Mouse (Mus musculus) hindbrain, embryonic 15.5 days (tissue): ENCODE results near the gene Mtch1. TPM values are rescaled to one million over a fixed set of nuclear protein-coding genes. Genes with fewer than 3 reads are reported as not detected.

Source experiments
- ATAC-seq: fragments of 200-750 bp; cut with Nextera tagmentation; 2 replicates; pipeline ENCODE4 v1.8.0; 2017; ENCODE audit warnings: low read depth, moderate number of reproducible peaks, moderate TSS enrichment; ENCODE audit not compliant: low FRiP score
- H3K27ac ChIP-seq: fragments of 300-500 bp; sonication (generic); replicated peaks from 2 replicates; pipeline ENCODE4 v1.5.1; 2015; ENCODE audit warnings: mild to moderate bottlenecking, inconsistent platforms
- H3K27me3 ChIP-seq: fragments of 300-500 bp; sonication (generic); 2 replicates; pipeline ENCODE4 v1.6.1; 2015; ENCODE audit warnings: control low read depth, inconsistent platforms
- H3K36me3 ChIP-seq: fragments of 300-500 bp; sonication (generic); 2 replicates; pipeline ENCODE4 v1.6.1; 2015; ENCODE audit warnings: control low read depth, inconsistent platforms
- H3K4me1 ChIP-seq: fragments of 300-500 bp; sonication (generic); replicated peaks from 2 replicates; pipeline ENCODE4 v1.6.1; 2015; ENCODE audit warnings: control low read depth, inconsistent platforms
- H3K4me2 ChIP-seq: fragments of 300-500 bp; sonication (generic); 2 replicates; pipeline ENCODE4 v1.6.1; 2015; ENCODE audit warnings: moderate library complexity, mild to moderate bottlenecking, inconsistent platforms
- H3K4me3 ChIP-seq: fragments of 300-500 bp; sonication (generic); 2 replicates; pipeline ENCODE4 v1.5.1; 2015; ENCODE audit warnings: mild to moderate bottlenecking, inconsistent platforms
- H3K9ac ChIP-seq: fragments of 300-500 bp; sonication (generic); 2 replicates; pipeline ENCODE4 v1.6.1; 2015; ENCODE audit warnings: inconsistent platforms
- H3K9me3 ChIP-seq: fragments of 300-500 bp; sonication (generic); 2 replicates; pipeline ENCODE4 v1.6.1; 2016; ENCODE audit warnings: control low read depth, inconsistent platforms
- WGBS: fragments of 180-500 bp; shearing (Covaris S2); methylation state at CpG from one replicate; pipeline ENCODE4 v1.1.7; 2015; 5-methylcytosine and 5-hydroxymethylcytosine counted together
- polyA plus RNA-seq: library from polyadenylated mRNA; unstranded; fragments of >200 nt; fragmentation: Nextera tagmentation; extraction: Ambion mirVana; gene quantifications from 2 replicates; pipeline ENCODE4 v1.2.1, GENCODE M21; 2015

Gene Mtch1
- polyA plus RNA-seq, 1 experiment from 2014 or later: 492 TPM

DNA sequence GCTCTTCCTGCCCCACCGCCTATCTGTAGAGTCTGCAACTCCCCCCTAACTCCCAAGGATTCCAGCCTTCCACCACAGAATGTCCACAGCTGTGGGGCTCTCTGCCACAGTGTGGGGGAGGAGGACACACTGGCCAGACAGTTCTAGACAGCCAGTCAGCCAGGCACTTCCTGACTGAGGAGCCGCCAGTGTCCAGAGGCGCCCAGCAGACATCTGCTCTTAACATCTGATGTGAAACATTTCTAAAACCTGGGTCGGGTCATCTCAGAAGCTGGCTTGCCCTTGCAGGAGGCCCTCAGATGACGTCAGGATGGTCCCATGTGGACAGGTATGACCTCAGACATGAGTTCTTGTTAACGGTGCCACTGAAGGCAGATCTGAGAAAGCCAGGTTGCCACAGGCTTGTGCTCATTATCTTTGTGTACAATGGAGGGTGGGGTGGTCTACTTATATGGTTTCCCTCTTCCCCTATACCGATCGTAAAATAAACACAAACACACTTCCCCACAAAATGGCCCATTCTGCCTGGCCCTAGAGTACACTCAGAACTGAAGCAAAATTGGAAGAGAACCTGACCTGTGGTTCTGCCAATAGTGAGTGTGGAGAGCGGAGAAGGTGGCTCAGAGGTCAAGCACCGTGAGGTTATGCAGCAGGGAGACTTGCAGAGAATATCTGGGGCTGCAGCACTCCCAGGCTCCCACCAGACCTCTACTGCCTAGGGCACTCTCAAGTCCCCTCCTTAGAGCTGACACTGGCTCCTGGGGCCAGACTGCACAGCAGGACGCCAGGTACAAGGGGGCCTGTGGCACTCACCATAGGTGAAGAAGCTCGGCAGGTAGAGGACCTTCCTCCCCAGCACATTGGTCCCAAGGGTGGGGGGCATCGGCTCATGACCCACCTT, 5.5 kb downstream of the Mtch1 start:
- 40% methylated on average over 13 of the region's 13 CpGs for WGBS

DNA sequence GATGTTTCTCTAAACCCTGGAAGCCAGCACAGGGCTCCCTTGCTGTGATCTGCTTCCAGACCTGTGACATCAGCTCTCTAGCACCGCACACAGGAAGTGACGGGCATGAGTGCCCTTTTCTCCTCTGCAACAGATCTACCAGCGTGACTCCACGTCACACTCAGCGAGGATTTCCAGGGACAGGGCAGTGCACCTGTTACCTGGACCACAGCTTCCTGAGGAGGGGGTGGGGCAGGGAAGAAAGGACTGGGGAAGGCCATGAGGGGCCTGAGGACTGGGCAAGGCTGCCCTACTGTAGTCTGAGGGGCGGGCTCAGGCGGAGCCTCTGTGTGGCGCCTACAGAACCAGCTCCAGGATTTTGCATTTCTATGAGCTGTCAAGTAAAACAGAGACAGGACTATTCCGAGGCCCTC, 6.1 kb downstream of the Mtch1 start:
- Histone ChIP-seq H3K9ac (no peak overlapping the region), H3K36me3 (peaks cover 33% of the 10 kb centered on the region), H3K9me3 (no peaks in the 10 kb centered on the region), H3K27ac (peak overlapping the region; percentile 81), H3K27me3 (no peaks in the 10 kb centered on the region), H3K4me3 (no peak overlapping the region), H3K4me1 (peaks cover 60% of the 10 kb centered on the region), H3K4me2 (0 out of 2 replicates have a peak overlapping the region, but pooled peaks have one; percentile 11)
- peak; percentile 40; the same call in 1 of the 2 replicates for ATAC-seq
- WGBS: 20% methylated on average over 9 of the region's 9 CpGs

More for the DNA sequence above, 5.5 kb downstream of the Mtch1 start:
- Histone ChIP-seq H3K27ac (peak overlapping the region; percentile 81), H3K4me1 (peaks cover 61% of the 10 kb centered on the region), H3K36me3 (peaks cover 28% of the 10 kb centered on the region), H3K4me2 (0 out of 2 replicates have a peak overlapping the region, but pooled peaks have one; percentile 11), H3K9me3 (no peaks in the 10 kb centered on the region), H3K27me3 (no peaks in the 10 kb centered on the region), H3K9ac (no peak overlapping the region), H3K4me3 (no peak overlapping the region)
- ATAC-seq: peak; percentile 23; the same call in 1 of the 2 replicates

DNA sequence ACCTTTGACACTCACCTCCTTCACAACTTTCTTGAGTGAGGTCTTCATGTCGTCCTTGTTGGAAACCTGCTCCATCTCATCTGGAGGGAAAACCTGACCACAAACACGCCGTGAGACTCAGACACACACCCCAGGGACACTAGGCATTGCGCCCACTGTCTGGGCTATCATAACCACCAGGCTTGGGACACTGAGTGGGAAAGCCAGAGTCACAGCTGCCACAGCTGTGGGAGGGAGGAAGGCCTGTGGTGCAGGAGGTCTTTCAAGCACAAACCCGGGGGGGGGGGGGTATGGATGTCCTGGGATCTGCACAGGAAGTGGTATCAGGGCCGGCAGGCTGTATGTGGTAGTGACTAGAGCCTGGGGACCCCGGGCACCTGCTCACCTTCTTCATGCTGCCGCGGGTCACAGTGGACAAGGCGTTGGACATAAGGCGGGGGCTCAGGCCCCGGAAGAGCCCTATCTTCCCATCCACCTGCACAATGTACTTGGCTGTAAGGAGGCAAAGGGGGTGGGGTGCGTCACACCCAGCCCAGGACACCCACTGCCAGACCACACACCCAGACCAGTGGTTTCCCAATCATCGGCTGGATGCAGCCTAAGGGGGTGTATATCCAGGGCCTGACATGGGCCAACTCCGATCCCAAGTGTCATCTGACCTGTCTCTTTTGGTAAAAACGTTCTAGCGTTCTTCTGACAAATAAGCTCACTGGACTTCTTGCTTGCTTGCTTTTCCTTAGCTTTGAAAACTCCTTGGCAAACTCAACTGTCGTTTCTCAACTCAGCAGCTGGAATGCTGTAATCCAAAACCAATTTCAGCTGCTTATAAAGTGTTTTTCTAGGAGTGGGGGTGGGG, 7.1 kb downstream of the Mtch1 start:
- H3K27ac ChIP-seq: no peak overlapping the region; the same call in none of the 2 replicates
- 82% methylated on average over 18 of the region's 18 CpGs for WGBS
- no peaks in the 10 kb centered on the region for H3K9me3 ChIP-seq
- no peak for ATAC-seq
- H3K4me2 ChIP-seq: no peak overlapping the region
- H3K4me1 ChIP-seq: peaks cover 51% of the 10 kb centered on the region
- no peak overlapping the region for H3K9ac ChIP-seq
- no peak overlapping the region for H3K4me3 ChIP-seq
- peaks cover 43% of the 10 kb centered on the region for H3K36me3 ChIP-seq
- no peaks in the 10 kb centered on the region for H3K27me3 ChIP-seq

DNA sequence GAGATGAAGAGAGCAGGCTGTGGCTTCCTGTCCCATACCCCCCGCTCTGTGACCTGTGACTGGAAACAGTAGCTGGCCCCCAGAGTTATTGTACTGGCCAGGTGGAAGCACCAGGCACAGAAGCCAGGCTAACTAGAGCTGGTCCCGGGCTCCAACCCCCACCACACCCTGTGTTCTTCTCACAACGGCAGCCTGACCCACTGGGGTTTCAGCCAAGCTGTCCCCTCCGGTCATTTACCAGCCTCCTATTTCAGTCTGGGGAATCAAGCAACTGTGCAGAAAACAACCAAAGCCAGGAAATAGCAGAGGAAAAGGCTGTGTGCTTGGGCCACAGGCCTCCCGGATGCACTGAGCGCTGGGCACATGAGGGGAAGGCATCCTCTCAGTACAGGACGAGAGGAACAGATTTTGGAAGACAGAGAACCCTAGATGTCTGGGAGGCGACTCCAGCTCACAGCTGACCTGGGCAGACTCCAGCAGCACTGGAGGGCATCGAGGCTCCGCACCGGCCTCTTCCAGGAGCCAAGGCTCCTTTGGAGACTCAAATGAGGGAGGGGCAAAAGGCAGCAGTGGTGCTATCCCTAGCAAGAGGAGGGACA, 8.5 kb downstream of the Mtch1 start:
- no peak overlapping the region for H3K4me2 ChIP-seq
- H3K27ac ChIP-seq: peak overlapping the region; percentile 60; the same call in 1 of the 2 replicates
- peaks cover 52% of the 10 kb centered on the region for H3K36me3 ChIP-seq
- no peak for ATAC-seq
- no peak overlapping the region for H3K9ac ChIP-seq
- H3K27me3 ChIP-seq: no peaks in the 10 kb centered on the region
- H3K4me3 ChIP-seq: no peak overlapping the region
- WGBS: 77% methylated on average over 11 of the region's 11 CpGs
- H3K4me1 ChIP-seq: peaks cover 43% of the 10 kb centered on the region
- no peaks in the 10 kb centered on the region for H3K9me3 ChIP-seq

DNA sequence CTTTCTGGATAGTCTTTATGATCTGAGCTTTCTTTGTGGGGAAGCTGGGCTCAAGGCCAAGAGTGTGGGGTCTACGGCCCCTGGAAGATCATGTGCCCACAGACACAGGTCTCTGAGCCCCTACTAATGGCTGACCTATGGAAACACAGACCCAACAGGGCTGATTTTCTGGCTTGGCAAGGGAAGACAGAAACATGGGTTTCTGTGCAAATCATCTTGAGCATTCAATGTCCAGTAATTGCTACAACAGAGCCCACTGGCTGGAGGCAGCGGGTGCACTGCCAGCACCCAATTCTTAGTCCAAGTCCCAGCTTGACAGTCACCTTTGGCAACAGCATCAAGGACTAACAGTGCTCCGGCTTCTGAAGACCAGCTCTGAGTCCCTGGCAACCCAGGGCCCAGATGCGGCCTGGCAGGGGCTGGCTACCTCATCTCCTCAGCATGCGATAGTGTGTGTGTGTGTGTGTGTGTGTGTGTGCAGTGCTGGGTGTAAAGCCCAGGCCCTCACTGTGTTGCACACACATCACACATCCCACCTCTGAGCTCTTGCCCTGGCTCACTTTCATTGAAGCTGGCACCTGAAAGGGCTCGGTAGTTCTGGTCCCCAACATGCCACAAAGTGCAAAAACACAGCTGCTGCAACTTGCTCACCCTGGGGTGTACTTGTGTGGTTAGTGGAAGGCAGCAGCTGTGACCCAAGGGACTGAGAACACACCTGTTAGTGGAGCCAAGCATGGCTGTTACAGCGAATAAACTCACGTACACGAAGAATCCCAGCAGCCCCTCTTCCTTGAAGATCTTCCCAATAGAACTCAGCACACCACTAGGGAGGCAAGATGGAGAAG, 9.5 kb downstream of the Mtch1 start:
- ATAC-seq: peak; percentile 46; the same call in 1 of the 2 replicates
- H3K4me1 ChIP-seq: peaks cover 43% of the 10 kb centered on the region
- no peak overlapping the region for H3K9ac ChIP-seq
- H3K4me2 ChIP-seq: no peak overlapping the region
- peak overlapping the region; percentile 45; the same call in 1 of the 2 replicates for H3K27ac ChIP-seq
- no peaks in the 10 kb centered on the region for H3K9me3 ChIP-seq
- no peaks in the 10 kb centered on the region for H3K27me3 ChIP-seq
- no peak overlapping the region for H3K4me3 ChIP-seq
- peaks cover 58% of the 10 kb centered on the region for H3K36me3 ChIP-seq
- 69% methylated on average over 9 of the region's 9 CpGs for WGBS

DNA sequence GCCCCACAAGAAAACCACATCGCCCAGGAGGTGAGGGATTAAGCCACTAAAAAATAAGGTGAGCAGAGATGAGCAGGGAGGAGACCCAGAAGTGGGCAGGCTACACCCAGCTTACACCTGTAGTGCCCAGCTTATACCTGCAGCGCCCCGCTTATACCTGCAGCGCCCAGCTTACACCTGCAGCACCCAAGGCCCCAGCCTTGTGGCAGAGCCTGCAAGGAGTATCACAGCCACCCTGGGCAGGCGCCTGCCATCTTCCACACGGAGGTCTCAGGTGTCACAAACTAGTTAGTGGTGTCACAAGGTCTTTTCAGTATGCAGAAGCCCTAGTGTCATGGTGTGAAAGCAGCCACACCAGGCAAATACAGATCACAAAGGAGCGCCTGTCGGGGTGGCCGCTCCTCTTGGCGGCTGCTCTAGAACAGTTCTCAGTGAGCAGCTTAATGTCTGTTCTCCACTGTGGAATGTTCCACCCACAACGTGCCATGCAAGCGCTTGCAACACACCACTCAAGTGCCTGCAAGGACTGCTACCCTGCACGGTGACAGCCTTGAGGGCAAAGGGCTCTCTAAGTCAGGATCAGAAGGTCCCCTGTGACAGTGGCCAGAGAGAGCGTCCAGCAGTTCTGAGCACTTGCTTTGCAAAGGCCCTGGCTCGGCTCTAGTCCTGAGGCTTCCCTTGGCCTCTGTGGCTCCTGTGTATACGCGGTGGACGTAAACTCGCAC, 11.3 kb downstream of the Mtch1 start:
- H3K9ac ChIP-seq: no peak overlapping the region
- no peaks in the 10 kb centered on the region for H3K9me3 ChIP-seq
- 95% methylated on average over 19 of the region's 19 CpGs for WGBS
- ATAC-seq: no peak
- H3K27ac ChIP-seq: no peak overlapping the region
- H3K4me2 ChIP-seq: no peak overlapping the region
- no peaks in the 10 kb centered on the region for H3K27me3 ChIP-seq
- H3K4me1 ChIP-seq: peaks cover 27% of the 10 kb centered on the region
- peaks cover 73% of the 10 kb centered on the region for H3K36me3 ChIP-seq
- no peak overlapping the region for H3K4me3 ChIP-seq

DNA sequence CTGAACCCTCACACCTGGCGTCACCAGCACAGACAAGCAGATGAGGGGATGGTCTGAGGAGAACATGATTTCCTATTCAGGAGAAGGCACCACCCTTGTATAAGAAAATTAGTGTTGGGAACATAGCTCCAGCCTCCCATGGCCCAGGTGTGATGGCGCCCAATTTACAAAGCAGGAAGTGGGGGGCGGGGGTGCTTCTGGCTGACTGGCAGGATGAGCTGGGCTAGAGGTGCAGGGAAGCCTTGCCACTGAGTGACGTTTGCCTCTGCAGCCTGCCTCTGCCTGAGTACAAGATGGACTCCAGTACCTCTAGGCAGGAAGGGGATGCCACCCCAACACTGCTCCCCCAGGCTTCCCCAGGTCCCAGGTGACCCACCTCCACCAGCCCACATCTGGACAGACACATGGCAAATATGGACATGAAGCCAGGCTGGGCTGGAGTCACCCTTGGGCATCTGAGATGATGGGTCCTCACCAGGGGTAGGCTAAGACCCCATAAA, 15.5 kb downstream of the Mtch1 start:
- Histone ChIP-seq H3K4me1 (peaks cover 4% of the 10 kb centered on the region), H3K9ac (no peak overlapping the region), H3K4me2 (no peak overlapping the region), H3K27ac (no peak overlapping the region), H3K9me3 (no peaks in the 10 kb centered on the region), H3K36me3 (peaks cover 54% of the 10 kb centered on the region), H3K27me3 (no peaks in the 10 kb centered on the region), H3K4me3 (no peak overlapping the region)
- WGBS: 98% methylated on average over 4 of the region's 4 CpGs
- no peak for ATAC-seq

DNA sequence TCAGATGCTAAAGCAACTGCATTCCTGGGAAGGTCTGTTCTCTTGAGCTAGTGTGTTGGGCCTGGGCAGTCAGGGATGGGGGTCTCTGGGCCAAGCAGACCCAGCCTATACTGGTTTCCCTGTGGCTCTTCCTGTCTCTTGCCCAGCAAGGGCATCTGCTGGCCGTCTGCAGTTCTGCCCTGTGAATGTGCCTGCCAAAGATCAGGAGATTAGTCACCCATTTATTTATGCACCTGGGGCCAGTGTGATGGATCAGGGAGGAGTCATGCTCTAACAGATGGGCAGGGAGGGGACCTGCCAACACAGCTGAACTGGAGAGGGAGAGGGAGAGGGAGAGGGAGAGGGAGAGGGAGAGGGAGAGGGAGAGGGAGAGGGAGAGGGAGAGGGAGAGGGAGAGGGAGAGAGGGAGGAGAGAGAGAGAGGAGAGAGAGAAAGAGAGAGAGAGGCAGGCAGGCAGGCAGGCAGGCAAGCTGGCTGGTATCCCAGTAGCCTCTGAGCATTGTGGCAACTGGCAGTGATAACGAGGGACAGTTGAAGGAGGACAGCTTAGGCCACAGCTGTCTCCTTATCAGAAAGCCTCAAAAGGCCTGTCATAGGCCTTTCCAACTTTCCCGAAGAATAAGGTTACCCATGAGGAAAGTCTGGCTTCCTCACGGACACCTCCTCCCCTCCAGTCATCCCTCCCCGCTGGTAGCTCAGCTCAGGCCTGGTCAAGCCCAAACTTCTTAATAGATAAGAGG, 16.9 kb downstream of the Mtch1 start:
- Histone ChIP-seq H3K4me2 (no peak overlapping the region), H3K27me3 (no peaks in the 10 kb centered on the region), H3K9me3 (no peaks in the 10 kb centered on the region), H3K36me3 (peaks cover 41% of the 10 kb centered on the region), H3K4me1 (peaks cover 18% of the 10 kb centered on the region), H3K9ac (no peak overlapping the region), H3K4me3 (no peak overlapping the region), H3K27ac (peak overlapping the region; percentile 62)
- WGBS: 29% methylated on average over 5 of the region's 5 CpGs
- peak; percentile 39; the same call in 1 of the 2 replicates for ATAC-seq

DNA sequence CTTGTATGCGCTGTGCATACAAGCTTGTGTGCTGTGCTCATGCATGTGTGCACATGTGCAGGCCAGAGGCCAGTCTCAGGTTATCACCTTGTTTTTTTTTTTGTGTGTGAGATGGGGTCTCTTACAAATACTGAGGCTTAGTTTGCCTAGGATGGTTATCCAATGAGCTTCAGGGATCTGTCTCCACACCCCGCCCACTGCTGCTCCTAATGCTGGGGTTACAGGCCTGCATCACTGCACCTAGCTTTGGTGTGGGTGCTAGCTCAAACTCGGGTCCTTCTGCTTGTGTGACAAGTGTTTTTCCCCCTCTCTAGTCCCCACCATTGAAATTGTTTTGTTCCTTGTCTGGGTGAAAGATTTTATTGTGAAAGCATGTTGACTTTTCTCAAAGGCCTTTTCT, 17.5 kb downstream of the Mtch1 start:
- no peak overlapping the region for H3K4me2 ChIP-seq
- peaks cover 21% of the 10 kb centered on the region for H3K4me1 ChIP-seq
- peaks cover 35% of the 10 kb centered on the region for H3K36me3 ChIP-seq
- no peak overlapping the region for H3K9ac ChIP-seq
- WGBS: 82% methylated on average over 3 of the region's 3 CpGs
- ATAC-seq: no peak
- H3K27me3 ChIP-seq: no peaks in the 10 kb centered on the region
- no peak overlapping the region for H3K4me3 ChIP-seq
- H3K9me3 ChIP-seq: no peaks in the 10 kb centered on the region
- peak overlapping the region; percentile 62; the same call in 1 of the 2 replicates for H3K27ac ChIP-seq

DNA sequence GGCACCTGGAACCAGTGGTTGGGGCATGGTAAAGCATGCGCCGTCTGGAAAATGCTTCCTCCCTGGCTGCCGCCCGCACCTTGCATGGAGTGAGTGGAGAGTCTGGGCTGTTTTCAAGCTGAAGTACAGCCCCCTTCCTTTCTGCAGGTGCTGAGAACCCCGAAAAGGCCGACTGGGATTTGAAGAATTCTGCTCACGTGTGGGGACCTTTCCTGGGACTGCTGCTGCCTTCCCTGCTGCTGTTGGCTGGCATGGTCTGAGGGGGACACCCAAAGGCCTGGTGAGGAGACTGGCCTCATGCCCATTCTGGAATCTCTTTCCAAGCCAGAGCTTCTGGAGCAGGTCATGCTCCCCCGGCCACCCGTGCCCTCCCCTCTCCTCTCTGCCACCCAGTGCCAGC, 20.0 kb downstream of the Mtch1 start:
- Histone ChIP-seq H3K36me3 (peaks cover 16% of the 10 kb centered on the region), H3K9me3 (no peaks in the 10 kb centered on the region), H3K4me2 (no peak overlapping the region), H3K4me3 (no peak overlapping the region), H3K9ac (no peak overlapping the region), H3K4me1 (peaks cover 24% of the 10 kb centered on the region), H3K27me3 (peaks cover 4% of the 10 kb centered on the region; the same call in 1 of the 2 replicates), H3K27ac (peak overlapping the region; percentile 68)
- WGBS: 82% methylated on average over 9 of the region's 9 CpGs
- ATAC-seq: no peak
